Mouse (Mus musculus) liver, embryonic 18 days (tissue): Measurements from ENCODE around the gene Olfr1176. TPM values are rescaled to one million over a fixed set of nuclear protein-coding genes. Genes with fewer than 3 reads are reported as not detected.

Experiments used
- polyA plus RNA-seq: library from polyadenylated mRNA; depleted of rRNA; stranded (reverse); fragments of >200 nt; gene quantifications from 2 replicates; pipeline ENCODE4 v1.2.3, GENCODE M21; 2012; rRNA removed

Olfr1176 gene
- polyA plus RNA-seq, result not detected in 2 replicates

DNA sequence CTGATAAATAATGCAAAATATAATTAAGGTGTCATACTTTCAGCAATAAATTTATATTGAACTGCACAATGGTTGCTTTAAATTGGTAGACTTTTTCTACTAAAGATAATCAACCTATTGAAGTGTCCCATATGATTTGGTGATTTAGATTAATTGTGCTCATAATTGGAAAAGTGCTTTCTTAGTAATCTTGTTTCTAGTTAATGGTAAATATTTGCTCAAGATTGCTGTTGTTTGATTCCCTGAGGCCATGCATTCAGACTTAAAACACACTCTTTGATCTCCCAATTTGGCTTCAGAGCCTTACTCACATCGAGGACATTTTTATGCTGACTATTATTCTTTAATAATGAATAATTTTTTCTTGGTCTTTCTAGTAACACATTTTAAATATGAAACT lies at the start of gene Olfr1176:
Olfr1176 (plus strand) TSS at position 301 of the 400 bp plus-strand sequence.

DNA sequence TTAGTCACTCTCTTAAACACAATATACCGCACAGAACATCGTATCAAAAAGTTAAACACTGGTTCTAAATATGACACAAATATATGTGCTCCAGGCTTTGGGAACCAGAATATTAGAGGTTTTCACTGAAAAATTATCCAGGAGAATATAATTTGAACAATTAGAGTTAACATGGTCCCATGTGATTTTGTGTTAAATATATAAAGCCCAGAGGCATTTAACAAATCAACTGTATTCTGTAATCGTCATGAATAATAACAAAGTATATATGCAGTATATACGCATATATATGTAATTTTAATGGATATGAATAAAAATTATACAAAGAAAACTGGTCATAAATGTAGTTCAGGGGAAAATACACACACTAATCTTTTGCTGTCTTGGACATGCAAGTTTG lies 21.5 kb upstream of the Olfr1176 start, which contains the start of gene Olfr1174-ps:
Olfr1174-ps (minus strand) TSS at position 101 of the 400 bp plus-strand sequence.

DNA sequence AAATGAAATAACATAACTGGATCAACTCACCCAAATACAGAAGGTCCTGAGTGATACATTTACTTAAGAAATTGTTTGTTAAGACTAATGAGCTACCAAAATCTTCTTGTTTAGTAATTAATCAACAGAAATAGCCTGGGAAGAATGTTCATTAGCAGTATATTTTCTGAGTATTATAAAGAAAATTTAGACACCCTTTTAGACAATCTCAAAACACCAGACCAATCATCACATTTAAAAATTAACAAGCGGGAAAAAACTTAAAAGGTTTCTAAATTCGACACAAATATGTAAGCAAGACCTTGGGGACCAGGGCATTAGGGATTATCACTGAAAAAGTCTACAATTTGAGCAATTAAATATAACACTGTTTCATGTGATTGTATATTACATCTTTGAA lies 9.4 kb upstream of the Olfr1176 start, which contains the start of gene Olfr1175-ps:
Olfr1175-ps (minus strand) TSS at position 101 of the 400 bp plus-strand sequence.

DNA sequence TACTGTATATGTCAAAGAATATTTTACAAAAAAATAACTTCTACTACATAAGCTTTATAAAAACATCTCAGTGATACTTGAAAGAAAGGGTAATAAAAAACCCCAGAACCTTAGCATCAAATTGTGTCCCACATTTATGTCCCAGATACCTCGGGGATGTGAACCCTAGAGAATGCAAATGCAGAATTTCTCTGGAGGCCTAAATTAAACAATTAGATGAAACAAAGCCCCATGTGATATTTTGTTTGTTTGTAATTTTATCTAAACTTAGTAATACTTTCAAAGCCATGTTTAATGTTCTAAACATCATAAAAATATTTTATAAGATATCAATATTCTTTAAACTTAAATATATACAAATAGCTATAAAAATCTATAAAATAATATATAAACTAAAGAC lies 9.9 kb downstream of the Olfr1176 start, which contains the start of gene Olfr1177-ps:
Olfr1177-ps (minus strand) TSS at position 101 of the 400 bp plus-strand sequence.

DNA sequence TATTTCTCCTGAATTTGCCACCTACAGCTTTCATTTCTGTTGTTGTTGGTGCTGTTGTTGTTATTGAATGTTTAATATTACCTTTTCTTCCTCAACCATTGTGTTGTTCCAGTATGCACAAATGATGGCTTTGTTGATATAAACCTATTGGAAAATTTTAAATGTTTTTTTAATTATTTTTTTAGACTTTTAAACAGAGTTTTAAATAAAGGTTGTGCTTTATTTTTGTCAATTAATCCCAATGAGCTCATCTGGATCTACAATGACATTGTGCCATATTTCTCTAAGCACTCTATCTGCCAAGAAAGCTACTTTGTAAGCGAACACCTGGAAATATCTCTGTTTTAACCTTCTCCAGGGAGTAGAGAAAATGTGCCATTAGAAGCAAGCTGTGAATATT lies 50.2 kb downstream of the Olfr1176 start, which contains the start of gene Olfr1178:
Olfr1178 (plus strand) TSS at position 301 of the 400 bp plus-strand sequence.

Other genes with a start within 250 kb of the Olfr1176 start
- gene Olfr1164, start 242.8 kb upstream of the Olfr1176 start, polyA plus RNA-seq, result not detected in 2 replicates
- gene Olfr1166, start 208.4 kb upstream of the Olfr1176 start, polyA plus RNA-seq, result not detected in 2 replicates
- gene Olfr1167, start 181.5 kb upstream of the Olfr1176 start, polyA plus RNA-seq, result not detected in 2 replicates
- gene Olfr1168, start 154.8 kb upstream of the Olfr1176 start, polyA plus RNA-seq, result not detected in 2 replicates
- not detected in 2 replicates for gene Olfr1170, start 108.4 kb upstream of the Olfr1176 start, polyA plus RNA-seq
- not detected in 2 replicates for gene Olfr1173, start 56.8 kb upstream of the Olfr1176 start, polyA plus RNA-seq
- not detected in 2 replicates for gene Olfr1174-ps, start 21.6 kb upstream of the Olfr1176 start, polyA plus RNA-seq
- gene Olfr1175-ps, start 9.5 kb upstream of the Olfr1176 start, polyA plus RNA-seq, result not detected in 2 replicates
- not detected in 2 replicates for gene Olfr1177-ps, start 9.8 kb downstream of the Olfr1176 start, polyA plus RNA-seq
- gene Olfr1178, start 50.3 kb downstream of the Olfr1176 start, polyA plus RNA-seq, result not detected in 2 replicates
- gene Olfr1179, start 69.7 kb downstream of the Olfr1176 start, polyA plus RNA-seq, result not detected in 2 replicates
- gene Olfr1180, start 82.4 kb downstream of the Olfr1176 start, polyA plus RNA-seq, result not detected in 2 replicates
- not detected in 2 replicates for gene Olfr1181, start 89.5 kb downstream of the Olfr1176 start, polyA plus RNA-seq
- not detected in 2 replicates for gene Gm13757, start 112.4 kb downstream of the Olfr1176 start, polyA plus RNA-seq
- gene Olfr1183, start 118.1 kb downstream of the Olfr1176 start, polyA plus RNA-seq, result not detected in 2 replicates
- gene Olfr1184, start 146.9 kb downstream of the Olfr1176 start, polyA plus RNA-seq, result not detected in 2 replicates
- gene Olfr1185-ps1, start 156.6 kb downstream of the Olfr1176 start, polyA plus RNA-seq, result not detected in 2 replicates
- gene Olfr1186, start 181.8 kb downstream of the Olfr1176 start, polyA plus RNA-seq, result not detected in 2 replicates
- gene Olfr1188, start 220.2 kb downstream of the Olfr1176 start, polyA plus RNA-seq, result not detected in 2 replicates
- gene Olfr1189, start 249.7 kb downstream of the Olfr1176 start, polyA plus RNA-seq, result not detected in 2 replicates